Mouse (Mus musculus): ENCODE results near the gene Pttg1ip. TPM values are rescaled to one million over a fixed set of nuclear protein-coding genes. Genes with fewer than 3 reads are reported as not detected.

The Pttg1ip gene
- total RNA-seq, 2 experiments from 2014 or later: 47.4 to 51.8 TPM

DNA sequence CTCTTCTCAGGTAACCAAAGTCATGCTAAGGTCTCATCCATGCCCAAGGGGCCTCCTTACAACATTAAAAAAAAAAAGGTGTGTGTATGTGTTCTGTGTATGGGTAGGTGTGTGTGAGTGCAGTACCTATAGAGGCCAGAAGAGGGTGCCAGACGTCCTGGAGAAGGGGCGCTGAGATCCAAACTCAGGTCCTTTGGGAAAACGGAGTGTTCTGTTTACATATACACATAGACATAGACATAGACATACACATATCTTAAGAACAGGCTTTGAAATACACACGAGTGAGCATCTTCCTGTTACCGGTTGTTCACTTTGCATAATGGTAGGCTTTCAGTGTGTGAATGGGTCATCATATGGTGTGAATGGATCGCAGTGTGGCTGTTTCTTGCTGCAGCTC, 22.6 kb downstream of the Pttg1ip start:
- intact Hi-C loops (cut with DNase I; ENCODE audit: low total_unique reads): no loop called here

DNA sequence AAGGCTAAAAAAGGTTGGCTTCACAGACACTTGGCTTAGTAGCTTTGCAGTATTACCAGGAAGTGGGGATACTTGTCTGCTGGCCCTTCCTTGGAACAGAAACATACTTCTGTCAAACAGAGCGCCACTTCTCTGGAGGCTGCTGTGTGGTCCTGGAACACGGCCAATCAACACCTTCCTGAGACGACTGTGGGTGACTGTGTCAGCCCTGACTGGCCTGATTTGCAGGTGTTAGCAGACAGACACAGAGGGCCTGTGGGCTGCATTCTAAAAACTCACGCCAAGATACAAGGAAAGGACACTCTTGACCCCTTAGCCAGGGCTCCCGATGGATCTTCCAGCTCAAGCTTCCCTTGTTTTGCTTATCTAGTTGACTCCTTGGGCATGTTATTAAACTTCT, 23.4 kb downstream of the Pttg1ip start:
- DNase-seq: no peak
- intact Hi-C loops (cut with DNase I; ENCODE audit: low total_unique reads): no loop called here

More for the DNA sequence above, 22.6 kb downstream of the Pttg1ip start:
- no peak for DNase-seq

DNA sequence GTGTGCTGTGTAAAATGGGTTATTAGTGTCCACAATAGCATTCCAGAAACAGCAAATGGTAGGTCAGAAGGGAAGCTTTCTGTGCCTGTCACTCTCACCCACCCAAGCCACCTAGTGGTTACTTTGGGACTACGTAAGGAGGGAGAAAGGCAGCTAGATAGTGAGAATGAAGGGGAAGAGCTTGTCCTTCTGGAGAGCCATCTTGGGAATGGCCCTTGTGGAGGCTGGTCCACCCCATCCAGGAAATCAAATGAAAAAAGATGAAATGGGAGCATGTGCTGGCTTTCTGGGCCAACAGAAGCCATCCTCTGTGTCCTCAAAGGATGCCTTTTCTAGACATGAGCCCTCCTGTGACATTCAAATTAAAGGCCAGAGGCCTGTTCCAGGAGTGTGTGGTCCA, 23.8 kb downstream of the Pttg1ip start:
- no peak for DNase-seq
- intact Hi-C loops (cut with DNase I; ENCODE audit: low total_unique reads): no loop called here

DNA sequence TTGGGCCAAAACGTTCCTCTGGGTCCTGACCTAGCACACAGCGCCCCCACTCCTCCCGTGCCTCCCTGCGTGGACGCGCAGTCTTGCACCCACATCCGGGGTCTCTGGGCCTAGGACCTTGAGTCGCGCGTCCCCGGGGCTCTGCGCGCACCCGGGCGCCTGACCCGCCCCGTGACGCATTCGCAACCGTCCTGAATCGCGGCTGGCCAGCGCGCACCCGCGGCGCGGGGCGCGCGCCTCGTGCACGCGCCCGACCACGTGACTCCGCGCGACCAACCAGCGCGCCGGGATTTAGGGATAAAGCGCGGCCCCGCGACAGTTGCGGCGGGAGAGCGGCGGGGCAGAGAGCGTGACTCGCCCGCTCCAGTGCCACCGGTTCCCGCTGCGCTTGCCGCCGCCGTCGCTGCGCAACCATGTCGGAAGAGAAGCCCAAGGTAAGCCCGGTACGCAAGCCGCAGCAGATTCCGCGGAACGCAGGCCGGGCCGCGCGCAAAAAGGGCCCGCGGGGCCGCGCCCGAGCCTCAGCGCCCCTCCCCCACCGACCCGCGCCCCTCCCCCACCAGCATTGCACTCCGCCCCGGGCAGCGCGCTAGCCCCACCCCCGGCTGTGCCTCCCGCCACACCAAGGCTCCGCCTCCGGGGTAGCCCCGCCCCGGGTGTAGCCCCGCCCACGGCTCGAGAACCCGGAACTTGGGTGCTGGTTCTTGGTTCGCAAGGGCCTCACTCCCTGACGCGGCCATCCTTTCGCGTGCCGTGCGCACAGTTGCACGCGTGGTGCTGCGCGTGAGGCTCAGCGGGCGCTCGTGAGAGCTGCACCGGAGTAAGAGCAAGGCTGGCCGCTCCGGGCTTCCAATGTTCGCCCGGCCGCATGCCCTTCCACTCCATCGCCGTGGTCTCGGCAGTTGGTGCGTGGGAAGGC, 24.6 kb downstream of the Pttg1ip start, which contains the start of the genes Sumo3 and Gm49325:
Gene Sumo3, plus strand, starts transcription at position 190 of the 919 bp plus-strand sequence.
Gene Gm49325, plus strand, starts transcription at position 290 of the 919 bp plus-strand sequence.
- peak; percentile 98 for DNase-seq

DNA sequence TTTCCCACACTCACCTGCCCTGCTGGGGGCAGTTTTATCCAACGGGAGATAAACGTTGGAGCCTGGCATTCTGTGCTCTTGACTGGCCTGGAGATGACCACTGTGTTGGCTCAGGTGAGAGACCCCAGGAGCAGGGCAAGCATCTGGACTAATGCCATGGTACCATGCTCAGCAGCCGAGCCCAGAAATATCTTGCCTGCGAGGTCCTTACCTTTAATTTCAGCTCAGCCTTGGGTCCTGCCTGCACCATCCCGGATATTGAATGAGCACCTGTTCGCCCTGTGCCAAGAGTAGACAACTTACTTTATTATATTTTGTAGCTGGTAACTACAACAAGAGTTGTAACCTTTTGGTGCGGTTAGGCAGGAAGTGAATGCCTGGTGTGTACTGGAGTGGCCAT, 25.3 kb downstream of the Pttg1ip start:
- intact Hi-C loops (cut with DNase I; ENCODE audit: low total_unique reads): no loop called here
- no peak for DNase-seq

More for the DNA sequence above, 24.6 kb downstream of the Pttg1ip start, which contains the start of the genes Sumo3 and Gm49325:
- intact Hi-C loops (cut with DNase I; ENCODE audit: low total_unique reads): no loop called here

DNA sequence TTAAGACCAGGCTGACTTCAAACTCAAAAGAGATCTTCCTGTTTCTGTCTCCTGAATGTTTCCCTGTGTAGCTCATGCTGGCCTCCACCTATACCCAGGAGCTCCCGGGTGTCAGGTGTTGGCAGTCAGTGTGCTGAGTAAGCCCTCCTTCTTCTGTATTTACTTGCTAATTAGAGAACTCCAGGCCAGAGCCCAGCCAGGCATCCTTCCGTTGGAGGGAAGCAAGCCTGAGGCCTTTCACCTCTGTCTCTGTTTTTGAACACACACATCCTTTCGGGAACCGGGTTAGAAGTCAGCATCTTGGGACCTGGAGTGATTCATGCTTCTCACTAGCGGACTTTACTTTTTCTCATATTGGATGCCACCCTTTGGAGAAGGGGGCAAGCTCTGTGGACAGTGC, 25.9 kb downstream of the Pttg1ip start:
- intact Hi-C loops (cut with DNase I; ENCODE audit: low total_unique reads): no loop called here
- DNase-seq: no peak

DNA sequence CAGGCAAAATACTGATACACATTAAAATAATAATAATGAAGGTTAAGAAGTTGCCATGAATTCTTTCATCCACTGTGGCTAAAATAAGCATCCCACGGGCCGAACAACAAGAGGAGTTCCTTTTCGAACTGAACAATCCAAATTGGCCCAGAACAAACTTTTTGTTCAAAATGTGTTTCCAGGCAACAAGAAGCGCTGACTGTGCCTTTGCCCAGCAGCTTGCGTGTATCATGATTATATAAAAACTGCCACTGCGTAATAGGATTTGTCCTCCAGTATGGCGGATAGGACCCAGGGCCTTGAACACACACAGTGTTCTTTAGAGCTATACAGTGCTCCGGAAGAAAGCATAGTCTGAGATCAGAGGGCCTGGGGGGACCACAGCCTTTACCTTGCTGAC, 27.1 kb downstream of the Pttg1ip start:
- intact Hi-C loops (cut with DNase I; ENCODE audit: low total_unique reads): no loop called here
- DNase-seq: no peak

DNA sequence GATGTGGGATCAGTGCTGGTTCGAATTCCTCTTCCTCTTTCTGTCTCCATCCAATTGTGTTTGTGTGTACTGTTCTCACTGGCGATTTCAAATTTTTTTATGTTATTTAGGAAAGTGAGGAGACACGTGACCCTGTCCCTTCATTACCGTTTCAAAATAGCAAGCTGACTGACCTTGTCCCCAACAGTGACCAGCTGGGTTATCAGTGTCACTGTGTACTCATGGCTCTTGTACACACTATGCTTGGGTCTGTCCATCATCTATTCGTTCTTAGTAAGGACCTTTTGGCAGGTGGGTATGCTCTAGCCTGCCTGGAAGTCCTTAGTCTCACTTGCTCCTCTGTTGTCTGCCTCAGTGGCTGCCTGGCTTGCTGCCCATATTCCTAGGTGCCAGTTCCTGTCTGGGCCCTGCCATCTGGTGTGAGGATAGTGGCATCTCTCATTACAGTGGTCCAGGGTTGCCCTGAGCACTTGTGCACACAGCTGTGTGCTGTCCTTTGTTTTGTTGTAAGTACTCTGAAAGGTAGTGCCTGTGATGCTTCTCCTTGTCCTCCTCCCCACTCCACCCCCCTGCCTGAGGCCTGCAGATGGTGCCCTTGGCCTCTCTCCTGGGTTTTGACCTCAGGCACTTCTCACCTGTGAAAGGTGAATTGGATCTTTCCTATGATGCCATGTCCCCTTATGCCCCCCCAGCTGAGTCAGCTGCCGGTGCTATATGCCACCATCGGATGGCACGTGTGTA, 28.9 kb downstream of the Pttg1ip start:
- DNase-seq: no peak
- intact Hi-C loops (cut with DNase I; ENCODE audit: low total_unique reads): no loop called here

DNA sequence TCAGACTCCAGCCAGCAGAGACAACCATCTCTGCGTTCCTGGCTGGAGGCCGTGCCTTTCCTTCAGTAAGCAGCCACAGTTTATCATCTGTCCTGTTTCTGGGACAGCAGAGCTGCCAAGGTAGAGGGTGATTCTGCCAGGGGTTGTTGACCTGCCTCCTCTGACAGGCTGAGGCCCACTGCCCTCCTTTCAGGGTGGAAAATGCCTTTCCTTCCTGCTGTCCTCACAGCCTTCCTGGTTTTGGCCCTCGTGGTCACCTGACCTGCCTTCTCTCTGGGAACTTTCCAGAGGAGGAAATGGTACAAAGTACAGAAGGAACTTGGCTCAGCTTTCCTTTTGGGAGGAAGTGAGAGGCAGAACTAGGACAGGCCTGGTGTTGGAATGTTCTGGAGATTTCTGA, 31.9 kb downstream of the Pttg1ip start:
- intact Hi-C loops (cut with DNase I; ENCODE audit: low total_unique reads): no loop called here
- no peak for DNase-seq

DNA sequence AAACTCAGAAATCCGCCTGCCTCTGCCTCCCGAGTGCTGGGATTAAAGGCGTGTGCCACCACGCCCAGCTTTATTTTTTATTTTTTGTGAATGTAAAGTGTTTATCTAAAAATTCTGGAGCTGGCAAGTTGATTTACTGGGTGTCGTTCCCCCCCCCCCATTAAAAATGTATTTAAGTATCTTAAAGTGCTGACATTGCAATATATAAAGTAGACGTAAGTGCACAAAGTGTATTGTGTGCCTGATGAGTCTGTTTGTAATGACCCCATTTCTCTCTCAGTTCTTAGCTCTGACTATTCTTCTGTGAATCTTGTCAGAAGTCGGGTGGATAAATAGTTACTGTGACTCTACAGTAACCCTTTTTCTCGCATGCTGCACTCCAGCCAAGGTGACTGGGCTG, 34.1 kb downstream of the Pttg1ip start:
- intact Hi-C loops (cut with DNase I; ENCODE audit: low total_unique reads): no loop called here
- no peak for DNase-seq

DNA sequence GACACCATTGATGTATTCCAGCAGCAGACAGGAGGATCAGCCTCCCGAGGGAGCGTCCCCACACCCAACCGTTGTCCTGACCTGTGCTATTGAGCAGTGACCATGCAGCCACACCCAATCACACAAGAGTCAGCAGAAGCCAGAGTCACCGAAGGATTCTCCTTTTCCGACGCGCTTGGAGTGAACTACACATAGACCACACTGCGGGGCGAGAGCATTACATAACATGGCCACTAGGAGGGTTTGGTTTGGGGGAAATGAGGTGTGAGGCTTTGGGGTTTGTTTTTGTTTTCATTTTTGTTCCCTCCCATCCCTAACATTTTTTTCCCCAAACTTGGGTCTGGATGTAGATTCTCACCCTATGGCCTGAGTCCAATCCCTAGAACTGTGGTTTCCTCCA, 34.6 kb downstream of the Pttg1ip start:
- intact Hi-C loops (cut with DNase I; ENCODE audit: low total_unique reads): no loop called here
- no peak for DNase-seq

DNA sequence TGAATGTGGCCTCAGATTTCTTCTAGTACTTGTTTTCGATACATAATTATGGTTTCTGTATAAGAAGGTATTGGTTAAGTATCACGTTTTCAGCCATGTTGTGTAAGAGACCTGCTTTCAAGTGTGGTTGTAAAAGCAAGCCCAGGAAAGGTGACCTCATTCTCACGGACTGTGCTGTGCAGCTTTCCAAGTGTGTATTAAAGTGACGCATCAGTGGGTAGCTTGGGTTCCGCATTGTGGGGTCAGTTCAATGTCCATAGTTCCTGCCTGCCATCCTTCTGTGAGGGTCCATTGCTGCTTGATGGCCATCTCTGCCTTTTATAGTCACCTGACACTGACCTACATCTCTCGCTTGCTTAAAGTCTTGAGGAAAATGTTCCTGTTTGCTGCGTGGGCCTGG, 35.4 kb downstream of the Pttg1ip start:
- intact Hi-C loops (cut with DNase I; ENCODE audit: low total_unique reads): no loop called here
- no peak for DNase-seq

DNA sequence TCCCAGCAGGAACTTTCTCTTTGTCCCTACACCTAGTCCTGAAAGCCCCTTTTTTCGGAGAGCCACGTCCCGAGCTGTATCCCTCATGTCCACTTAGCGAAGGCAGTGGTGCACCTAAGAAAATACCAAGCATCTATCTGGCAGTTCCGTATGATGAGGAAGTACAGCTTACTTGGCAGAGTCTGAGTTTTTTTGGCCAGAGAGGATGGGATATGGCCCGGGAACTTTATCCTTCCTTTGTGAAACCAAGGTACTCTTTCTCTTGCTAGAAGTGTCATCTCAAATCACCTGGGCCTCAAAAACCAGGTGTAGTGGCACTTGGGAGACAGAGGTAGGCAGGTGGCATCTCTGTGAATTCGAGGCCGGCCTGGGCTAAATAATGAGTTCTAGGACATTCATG, 40.0 kb downstream of the Pttg1ip start:
- intact Hi-C loops (cut with DNase I; ENCODE audit: low total_unique reads): no loop called here
- no peak for DNase-seq

DNA sequence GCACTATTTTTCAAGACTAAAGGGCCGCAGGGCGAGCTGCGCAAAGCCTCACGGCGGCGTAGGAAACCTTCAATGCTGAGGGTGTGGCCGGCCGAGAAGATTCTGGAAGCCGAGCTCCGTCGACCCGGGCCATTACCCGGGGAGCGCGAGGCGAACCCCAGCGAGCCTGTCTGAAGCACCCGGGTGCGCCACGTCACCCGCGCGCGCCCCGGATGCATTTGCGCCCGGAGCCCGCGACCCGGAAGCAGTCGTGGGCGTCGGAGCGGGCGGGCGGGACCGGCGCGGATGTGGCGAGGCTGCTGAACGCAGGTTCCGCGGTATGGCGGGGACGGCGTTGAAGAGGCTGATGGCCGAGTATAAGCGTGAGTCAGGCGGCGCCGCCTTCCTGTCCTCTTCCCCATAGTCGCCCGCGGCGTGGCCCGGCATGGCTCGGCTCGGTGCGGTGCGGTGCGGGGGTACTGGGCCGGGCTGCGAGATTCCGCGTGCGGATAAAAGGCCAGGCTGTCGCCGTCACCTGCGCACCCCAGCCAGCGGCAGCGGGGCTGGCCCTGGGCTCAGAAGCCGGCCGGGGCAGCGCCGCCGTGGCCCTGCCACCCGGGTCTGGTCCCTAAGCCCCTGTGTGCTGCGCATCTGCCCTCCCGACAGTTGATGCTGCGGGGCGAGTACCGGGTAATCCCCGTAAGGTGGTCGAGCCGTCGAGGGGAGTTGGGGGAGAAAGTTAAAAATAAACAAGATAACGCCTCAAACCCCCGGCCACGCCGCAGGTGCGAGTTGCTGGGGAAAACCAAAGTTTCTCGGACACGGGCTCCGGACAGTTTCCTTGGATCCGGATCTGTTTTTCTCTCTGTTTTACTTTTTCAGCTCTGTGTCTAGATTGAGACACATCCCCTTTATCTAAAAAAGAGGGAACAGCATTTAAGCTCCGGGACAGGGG, 40.8 kb downstream of the Pttg1ip start, which contains the start of gene Ube2g2:
Gene Ube2g2, plus strand, starts transcription at position 221 of the 934 bp plus-strand sequence.
- DNase-seq: peak; percentile 93

DNA sequence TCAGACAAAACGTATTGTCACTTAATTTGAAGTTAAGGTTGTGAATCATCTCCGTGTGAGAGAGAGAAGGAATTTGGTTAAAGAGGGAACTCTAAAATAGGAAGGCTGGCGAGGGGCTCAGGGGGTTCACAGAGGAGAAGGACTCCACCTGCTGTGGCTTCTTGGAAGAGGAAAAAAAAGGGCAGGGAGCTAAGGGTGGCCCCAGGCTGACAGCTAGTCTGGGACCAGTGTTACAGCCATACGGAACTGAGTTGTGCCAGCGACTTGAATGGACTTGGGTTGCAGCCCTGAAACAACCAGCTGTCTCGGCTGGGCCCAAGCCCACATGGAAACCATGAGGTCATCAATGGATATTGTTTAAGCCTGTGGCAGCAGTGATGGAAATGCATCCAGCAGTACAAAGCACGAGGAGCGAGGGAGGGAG, 41.6 kb downstream of the Pttg1ip start:
- DNase-seq: peak; percentile 74
- intact Hi-C loops (cut with DNase I; ENCODE audit: low total_unique reads): no loop called here

More for the DNA sequence above, 40.8 kb downstream of the Pttg1ip start, which contains the start of gene Ube2g2:
- intact Hi-C loops (cut with DNase I; ENCODE audit: low total_unique reads): no loop called here

DNA sequence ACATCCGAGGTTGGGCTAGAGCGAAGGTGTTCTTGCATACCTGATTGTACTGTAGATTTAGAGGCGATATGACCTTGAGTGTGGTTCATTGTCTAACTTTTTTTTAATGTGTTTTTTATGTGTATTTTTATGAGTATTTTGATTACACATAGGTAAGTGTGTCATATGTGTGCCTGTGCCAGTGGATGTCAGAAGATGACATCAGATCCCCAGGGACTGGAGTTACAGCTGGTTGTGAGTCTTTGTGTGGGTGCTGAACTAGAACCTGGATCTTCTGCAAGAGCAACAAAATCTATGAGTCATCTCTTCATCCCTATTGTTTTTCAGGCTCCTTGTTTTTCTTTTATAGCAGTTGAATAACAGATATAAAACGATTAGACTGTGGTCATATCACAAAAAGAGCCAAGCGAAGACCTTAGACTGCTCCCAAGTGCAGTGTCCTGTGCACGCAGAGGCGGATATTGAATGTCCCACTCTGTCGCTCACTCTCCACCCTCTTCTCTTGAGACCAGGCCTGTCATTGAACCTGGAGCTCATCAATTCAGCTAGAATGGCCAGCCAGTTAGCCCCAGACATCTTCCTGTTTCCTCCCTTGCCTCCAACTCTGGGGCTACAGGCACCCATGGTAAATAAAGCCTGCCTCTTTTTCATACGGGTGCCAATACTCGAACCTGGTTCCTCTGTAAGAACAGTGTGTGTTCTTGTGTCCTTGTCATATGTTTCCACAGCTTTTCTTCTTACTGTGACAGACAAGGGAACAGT, 42.3 kb downstream of the Pttg1ip start:
- DNase-seq: no peak
- intact Hi-C loops (cut with DNase I; ENCODE audit: low total_unique reads): no loop called here

DNA sequence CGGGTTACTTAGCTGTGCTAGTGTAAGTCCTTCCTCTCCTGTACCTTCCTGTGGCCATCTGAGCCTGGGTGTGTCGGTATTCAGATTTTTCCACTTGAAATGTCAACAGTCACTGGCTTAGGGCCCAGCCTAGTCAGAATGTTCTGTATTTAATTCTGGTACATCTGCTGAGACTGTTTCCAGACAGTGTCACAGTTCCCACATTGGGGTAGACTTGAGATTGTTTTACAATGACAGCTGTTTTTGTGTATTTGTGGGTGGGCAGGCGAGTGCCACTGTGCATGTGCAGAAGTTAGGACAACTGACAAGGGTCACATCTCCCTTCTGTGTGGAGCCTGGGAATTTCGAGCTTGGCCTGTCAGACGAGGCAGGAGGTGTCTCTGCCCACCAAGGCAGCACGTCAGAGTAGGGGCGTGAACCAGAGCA, 43.1 kb downstream of the Pttg1ip start:
- intact Hi-C loops (cut with DNase I; ENCODE audit: low total_unique reads): no loop called here

DNA sequence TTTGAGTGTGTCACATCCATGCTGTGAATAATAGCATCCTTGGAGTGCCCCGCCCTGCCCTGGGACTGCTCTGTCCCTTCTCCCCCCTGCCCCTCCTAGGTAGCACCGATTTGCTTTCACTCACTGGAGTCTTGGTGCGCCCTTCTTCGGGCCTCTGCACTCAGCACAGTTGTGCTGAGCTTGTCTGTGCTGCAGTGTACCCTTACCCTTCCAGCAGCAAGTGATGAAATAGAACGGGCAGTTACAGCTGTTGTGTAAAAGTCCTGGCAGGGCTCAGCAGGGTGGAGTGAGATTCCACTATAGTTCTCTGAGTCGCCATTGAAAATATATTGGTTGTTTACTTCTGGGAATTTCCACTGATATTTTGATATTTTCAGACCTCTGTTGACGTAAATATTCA, 44.5 kb downstream of the Pttg1ip start:
- intact Hi-C loops (cut with DNase I; ENCODE audit: low total_unique reads): loop anchor here (5.0 kb wide), 2 partner anchors 256 to 291 kb away; no protein-coding TSS in a partner anchor
- DNase-seq: no peak

More for the DNA sequence above, 43.1 kb downstream of the Pttg1ip start:
- DNase-seq: peak; percentile 61
